Mouse (Mus musculus) layer of hippocampus, adult 11-12 months (tissue): ENCODE data around the gene Zfyve1.

ENCODE experiments used
- DNase-seq: peaks from one replicate; pipeline ENCODE4 v3.0.0; 2022; ENCODE audit warnings: low spot score

The Zfyve1 gene

DNA sequence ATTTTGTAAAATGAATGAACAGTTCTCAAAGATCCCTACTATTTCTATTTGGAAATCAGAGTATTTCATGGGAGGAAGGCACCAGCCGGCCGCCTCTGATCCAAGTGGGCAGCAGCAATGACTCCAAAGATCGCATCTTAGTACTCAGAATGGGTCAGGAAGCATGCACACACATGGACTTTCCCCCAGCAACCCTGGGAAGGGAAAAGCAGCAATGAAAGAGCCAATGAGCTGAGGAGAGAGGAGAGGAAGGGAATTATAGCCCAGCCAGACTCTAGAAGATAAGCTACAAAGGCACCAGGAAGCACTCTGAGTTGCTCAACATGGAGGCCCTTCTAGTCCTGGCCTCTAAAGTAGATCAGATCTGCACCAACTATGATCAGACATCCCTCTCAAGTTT lies 16.7 kb downstream of the Zfyve1 start:
- no peak for DNase-seq

DNA sequence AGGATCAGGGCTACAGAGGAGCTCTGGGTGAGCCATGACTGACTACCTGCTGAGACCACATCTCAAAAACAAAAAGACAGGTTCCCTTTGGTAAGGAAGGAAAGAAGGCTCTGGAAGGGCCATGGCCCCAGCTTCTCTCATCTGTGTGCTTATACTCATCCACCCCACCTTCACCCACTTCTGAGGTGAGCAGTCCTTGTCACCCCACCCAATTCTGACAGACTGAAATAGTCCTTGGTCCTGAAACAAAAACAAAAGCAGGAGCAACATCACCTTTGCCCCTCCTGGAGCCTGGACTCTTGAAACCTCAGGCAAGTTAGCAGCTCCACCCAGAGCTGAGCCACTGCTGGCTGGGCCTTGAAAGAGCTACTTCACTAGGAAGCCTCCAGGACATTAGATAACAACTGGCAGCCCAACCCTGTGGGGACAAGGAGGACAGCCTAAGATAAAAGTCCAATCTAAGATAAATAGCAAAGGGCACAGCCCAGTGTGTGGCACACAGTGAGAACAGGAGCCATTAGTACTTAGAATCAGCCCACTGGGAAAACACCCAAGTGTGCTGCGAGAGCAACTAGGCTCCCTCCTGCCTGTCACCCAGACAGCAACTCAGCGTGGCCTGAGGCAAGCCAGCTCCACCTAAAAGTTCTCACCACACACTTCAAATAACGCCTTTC lies 18.0 kb downstream of the Zfyve1 start:
- DNase-seq, result no peak

DNA sequence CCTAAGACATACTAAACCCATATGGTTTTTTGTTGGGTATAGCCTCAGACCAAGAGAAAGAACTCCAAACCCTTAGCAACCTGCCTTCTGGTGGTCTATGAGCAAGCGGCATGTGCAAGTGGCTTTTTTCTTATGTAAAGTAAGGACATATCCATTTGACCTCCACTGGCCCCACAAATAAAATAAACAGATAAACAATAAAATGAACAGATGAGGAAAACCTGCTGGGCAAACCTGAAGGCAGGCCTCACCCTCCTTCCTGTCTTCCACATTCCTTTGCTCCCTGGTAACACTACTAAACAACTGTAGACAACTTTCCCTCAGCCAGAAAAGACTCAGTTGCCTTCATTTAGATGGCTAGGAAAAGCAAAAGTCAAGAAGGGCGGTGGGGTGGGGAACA lies 18.7 kb downstream of the Zfyve1 start:
- DNase-seq, result no peak

DNA sequence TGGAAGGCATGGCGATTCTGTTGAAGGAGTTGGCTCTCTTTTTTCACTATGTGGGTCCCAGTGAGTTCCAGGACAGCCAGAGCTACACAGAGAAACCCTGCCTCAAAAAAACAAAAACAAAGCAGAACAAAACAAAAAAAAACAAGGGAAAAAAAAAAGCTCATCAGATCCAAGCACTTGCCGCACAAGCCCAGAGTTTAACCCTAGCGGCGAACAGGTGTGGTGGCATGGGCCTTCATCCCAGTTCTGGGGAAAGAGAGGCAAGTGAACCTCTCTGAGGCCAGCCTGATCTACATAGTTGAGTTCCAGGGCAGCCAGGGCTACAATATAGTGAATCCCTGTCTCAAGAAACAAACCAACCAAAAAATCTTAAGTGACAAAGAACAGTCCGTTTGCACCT lies 19.6 kb downstream of the Zfyve1 start:
- no peak for DNase-seq

DNA sequence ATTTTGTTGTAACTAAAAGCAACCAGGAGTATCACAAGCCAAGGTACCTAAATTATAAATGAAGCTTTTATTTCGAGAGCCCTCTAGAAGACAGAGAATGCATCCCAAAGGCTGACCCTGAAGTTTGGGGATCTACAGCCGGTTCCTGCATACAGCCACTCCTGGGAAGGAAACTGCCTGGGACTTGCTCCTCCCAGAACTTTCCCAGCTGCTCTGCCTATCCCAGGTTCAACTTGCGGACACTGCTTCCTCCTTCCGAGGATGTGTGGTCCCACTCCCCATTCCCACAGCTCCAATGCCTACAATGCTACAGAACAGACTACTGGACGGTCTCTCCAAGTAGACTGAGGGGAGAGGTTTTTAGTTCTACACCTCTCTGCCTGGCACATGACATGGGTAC lies 24.3 kb downstream of the Zfyve1 start:
- no peak for DNase-seq

DNA sequence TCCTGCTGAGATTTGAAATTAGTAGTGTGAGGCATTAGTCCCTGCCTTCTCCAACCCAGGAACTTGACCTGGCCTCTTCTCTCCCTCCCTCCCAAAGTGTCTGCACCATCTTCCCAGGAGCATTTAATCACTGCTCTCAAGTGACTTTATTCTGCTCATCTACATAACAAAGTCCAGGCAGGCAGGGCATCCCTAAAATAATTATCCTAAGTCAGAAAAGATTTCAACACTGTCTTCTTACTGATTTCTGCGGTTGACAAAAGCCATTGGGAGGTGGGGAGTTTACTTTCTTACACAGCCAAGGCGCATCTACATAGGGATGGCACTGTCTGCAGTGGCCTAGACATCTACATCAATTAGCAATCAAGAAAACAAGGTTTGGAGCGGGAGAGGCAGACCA lies 27.2 kb downstream of the Zfyve1 start:
- no peak for DNase-seq

DNA sequence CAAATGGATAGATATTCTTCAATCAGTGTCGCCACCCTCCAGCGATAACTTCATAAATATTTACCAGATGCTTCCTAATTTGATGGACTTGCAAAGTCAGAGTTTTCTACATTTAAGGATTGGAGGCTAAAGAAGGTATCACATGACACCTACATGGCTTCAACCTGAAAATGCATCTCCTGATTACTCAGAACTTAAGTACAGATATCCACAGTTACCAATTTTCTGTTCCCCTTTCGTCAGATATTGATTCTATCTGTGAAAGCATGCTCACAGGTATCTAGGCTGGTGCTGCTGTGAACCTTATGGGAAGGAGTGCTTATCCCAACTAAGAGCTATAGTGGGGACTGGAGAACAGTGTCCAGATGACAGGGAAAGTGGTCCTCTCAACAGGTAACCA lies 34.4 kb downstream of the Zfyve1 start:
- no peak for DNase-seq

DNA sequence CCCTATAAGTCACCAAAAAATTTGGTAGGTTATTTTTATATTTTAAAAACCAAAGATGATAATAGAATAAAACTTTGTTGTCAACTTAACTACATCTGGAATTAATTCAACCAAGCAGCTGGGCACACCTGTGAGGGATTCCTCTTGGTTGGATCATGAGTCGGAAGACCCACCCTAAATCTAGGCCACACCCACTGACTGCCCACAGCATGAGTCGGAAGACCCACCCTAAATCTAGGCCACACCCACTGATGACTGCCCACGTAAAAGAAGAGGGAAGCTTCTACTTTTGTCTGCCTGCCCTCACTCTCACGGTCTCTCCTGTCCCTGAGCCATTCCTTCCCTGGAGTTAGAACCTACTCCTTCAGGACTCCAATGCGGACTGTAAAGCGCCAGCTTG lies 36.8 kb downstream of the Zfyve1 start:
- DNase-seq, result no peak

DNA sequence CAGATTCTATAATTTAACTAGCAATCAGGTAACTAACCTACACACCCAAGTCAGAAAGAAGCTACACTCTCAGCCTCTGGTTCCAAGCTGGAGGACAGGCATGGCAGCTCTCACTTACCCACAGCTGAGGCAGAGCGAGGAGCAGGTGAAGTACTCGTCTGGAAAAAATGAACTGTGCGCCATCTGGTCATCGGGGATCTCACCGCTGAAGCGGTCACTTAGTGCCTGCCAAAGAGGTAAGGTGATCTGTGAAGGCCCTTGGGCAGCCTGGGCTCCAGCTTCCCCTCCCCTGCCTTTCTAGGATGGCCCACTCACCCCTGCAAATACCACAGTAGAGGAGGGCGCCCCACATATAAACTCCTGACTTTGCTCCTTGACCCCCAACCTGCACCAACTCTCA lies 38.5 kb downstream of the Zfyve1 start:
- no peak for DNase-seq

DNA sequence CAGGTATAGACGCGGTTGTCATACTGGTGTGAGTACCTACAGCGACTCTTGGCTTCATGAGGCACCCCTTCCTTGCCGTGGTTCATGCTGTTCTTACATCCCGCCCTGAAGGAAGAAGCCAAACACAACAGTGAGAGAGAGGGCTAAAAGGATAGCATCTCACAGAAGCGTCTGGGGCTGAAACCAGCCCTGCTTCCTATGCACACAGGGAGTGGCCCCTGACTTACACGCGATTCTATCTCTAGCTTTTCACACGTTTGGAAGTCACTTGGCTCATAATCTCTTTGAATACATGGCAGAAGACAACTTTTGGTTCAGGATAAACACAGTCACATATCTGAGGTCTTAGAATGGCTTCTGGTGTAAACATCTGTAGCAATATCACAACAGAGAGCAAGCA lies 41.4 kb downstream of the Zfyve1 start:
- no peak for DNase-seq

DNA sequence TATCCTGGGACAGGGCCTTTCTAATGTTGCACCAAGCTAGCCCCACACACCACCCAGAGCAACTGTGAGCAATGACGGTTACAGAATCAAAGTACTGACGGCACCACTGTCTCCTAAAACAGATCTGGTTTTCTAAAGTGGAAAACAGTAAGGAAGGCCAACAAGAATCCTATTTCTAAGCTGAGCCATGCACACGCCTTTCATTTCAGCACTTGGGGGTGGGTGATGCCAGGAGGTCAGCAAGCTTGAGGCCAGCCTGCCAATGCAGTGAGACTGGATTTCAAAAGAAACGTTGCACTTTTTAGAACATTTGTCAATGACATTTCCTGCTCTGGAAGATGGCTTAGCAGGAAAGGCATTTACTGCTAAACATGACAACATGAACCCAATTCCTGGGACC lies 43.2 kb downstream of the Zfyve1 start:
- no peak for DNase-seq

DNA sequence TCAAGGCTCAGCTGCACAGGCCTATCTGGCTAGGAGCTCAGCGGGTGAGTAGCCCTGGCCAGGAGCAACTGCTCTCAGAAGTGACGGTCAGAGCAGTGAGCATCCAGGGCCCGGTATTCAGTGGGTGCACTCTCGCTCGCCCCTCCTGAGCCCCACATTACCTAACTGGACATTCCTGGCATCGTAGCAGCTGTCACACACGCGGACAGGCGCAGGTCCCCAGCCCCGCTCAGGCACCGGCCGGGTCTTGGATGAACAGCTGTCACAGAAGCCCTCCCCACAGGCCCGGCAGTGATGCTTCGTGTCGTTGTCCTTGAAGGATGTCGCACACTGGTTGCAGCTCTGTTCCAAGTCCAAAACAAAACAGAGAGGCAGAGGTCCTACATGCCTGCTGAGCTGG lies 45.7 kb downstream of the Zfyve1 start:
- no peak for DNase-seq

DNA sequence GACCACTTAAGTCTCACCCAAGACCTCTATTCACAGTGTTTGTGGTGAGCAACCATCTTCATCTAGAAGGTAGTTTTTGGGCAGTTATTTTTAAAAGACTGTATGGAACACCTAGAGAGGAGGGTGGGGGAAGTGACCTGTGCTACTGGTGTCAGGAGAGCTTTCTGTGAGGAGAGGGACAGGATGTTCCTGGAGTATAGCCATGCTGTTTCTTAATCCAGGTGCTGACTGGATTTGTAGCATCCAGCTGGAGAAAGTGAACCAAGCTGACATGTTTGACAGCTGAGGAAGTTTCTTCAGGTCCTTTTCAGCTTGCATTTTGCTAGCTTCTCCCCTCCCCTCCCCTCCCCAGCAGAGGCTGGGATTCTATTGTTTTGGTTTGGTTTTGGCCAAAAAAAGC lies 52.2 kb downstream of the Zfyve1 start:
- DNase-seq, result no peak

DNA sequence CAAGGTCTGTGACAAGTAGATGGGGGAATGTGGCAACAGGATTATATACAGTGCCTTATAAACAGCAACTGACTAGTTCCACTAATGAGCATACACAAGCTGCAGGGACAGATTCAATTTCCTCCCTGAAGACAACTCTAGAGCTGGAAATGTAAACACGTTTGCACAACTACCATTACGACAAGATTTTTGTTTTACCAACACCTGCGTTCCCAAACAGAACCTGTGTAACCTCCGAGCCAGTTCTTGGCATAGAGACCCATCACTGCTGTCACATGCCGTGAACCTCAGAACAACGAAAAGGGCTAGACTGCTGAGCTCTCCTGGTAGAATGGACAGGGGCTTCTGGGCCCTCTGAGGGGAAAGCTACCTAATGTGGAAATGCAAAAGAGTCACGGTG lies 53.0 kb downstream of the Zfyve1 start:
- DNase-seq, result no peak

DNA sequence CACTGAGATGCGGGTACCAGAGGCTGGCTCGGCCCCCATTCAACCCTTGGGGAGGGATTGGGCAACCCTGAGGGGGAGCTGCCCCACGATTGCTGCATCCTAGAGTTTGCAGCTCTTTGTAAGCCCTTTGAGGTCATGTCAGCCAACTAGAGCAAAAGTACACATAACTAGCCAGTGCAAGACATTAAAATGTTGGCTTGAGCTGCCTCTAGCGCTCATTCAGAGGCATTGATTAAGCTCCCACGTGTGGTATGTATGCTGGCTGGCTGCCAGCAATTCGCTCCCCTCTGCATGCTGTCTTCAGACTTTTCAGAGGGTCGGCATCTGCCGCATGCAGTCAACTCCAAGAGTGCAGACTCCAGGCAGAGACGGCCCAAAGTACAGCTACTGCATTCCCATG lies 61.0 kb downstream of the Zfyve1 start:
- no peak for DNase-seq

DNA sequence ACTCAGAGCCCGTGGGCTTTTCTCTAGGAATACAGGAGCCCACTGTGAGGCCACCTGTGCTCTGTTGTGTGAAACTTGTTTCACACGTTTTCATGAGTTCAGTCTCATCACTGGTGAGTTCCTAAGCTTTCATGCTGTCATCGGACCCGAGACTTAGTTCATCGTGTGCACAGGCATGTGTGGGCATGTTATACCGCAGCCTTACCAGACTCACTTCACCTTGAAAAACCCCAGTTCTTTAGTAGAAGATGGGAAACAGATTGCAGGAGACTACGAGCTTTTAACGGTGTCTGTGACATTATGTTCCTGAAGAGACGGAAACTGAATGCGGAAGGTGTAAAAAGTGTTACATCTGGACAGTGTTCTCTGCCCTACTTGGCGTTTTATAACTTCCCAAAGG lies 61.6 kb downstream of the Zfyve1 start:
- DNase-seq, result no peak

DNA sequence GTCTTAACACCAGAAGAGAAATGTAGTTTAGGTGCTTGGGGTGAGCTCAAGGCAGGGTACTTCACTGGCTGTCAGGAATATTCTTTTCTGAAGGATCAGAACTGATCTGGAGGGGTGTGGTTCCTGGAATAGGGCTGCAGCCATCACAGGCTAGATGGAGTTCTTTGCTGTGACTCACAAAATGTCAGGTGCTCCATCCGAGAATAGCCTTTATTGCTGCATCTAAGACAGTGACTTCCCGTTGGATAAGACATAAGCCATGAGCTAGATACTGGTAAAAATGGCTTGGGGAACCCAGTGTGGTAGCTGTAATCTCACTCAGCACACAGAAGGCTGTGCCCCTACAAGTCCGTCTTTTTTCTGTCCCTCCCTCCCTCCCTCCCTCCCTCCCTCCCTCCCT lies 62.8 kb downstream of the Zfyve1 start:
- DNase-seq, result no peak

DNA sequence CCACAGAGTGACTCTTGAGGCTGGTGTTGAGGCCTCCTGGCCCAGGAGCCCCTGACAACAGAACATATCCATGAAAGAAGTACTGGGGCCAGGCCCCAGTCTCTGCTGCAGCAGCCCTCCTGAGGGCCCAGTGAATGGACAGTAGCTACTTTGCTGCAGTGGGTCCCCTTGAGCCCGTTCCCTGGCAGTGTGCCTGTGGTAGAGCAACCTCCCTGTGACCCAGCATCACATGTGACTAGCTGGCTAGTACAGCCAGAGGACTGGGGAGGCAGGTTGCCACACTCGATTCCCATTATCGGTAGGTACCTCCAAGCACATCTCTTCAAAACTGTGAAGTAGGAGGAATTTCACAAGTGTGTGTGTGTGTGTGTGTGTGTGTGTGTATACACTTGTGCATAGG lies 64.1 kb downstream of the Zfyve1 start:
- no peak for DNase-seq

DNA sequence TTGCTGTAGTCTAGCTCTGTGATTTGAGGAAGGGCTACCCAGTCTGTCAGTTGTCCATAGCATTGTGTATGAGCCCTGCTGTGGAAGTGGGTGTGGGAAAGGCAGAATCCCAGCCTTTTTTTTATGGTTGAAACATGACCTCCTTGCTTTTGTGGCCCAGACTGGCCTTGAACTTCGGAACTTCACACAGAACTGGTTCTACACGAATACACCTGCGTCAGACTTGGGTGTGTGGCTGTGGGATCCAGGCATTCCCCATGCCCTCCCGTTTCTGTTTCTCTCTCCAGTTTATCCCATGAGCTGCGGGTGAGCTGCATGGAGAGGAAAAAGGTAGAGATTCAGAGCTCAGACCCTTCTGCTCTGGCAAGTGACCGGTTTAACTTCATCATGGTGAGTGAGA lies 65.0 kb downstream of the Zfyve1 start:
- no peak for DNase-seq

DNA sequence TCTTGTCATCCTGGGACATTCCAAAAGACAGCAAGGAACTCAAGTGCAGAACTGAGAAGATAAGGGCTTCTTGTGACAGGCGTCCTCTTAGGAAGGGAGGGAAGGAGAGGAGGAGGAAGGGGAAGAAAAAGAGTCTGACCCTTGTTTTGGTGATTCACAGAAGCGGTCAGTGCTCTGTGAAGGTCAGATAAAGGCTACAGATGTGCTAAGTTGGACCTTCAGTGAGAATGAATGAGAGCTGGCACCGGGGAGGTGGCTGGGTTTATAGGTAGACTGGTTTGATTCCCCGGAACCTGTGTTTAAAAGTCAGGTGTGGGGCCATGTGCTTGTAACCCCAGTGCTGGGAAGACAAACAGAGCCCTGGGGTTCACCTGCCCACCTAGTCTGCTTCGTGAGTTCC lies 68.4 kb downstream of the Zfyve1 start:
- DNase-seq, result no peak

DNA sequence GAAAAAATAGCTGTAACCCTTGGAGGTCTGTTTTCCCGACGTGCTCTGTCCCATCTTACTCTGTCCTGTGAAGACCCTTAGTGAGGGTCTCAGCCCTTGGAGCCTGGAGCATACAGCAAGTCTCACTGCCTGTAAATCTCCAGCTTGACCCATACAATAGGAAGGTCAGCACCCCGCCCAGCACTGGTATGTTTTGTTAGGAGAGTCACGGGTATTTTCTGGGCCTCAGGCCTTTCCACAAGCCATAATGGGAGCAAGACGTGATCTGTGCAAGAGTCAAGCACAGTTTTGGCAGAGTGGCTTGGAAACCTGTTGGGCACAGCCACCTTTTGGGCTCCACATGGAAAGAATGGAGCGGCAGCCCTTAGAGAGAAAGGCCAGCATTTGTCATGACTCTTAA lies 69.2 kb downstream of the Zfyve1 start:
- DNase-seq, result no peak

DNA sequence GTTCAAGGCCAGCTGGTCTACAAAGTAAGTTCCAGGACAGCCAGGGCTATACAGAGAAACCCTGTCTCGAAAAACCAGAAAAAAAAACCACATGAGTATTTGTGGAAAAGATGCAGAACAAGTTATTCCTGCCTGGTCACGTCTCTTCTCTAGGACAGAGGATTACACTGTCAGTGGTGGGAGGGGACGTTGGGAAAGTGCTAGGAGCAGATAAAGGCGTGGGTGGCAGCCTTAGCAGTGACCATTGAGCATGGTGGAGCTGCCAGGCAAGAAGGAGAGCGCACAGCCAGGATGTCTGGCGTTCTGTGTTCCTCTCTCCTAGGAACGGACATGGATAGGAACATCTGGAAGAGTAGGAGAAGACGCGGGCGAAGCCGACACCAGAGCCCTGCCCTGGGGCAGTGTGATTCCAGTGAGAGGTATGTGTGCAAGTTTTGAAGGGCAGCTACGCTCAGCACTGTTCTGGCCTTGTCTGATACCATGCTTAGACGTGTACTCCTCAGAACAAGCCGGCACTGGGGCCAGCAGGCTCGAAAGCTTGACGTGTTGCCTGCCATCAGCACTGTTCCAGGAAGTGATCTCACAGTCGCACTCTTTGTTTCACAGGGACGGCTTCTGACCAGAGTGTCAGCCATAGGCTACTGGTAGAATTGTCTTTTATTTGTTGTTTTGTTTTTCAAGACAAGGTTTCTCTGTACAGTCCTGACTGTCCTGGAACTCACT lies 71.0 kb downstream of the Zfyve1 start:
- DNase-seq, result no peak

DNA sequence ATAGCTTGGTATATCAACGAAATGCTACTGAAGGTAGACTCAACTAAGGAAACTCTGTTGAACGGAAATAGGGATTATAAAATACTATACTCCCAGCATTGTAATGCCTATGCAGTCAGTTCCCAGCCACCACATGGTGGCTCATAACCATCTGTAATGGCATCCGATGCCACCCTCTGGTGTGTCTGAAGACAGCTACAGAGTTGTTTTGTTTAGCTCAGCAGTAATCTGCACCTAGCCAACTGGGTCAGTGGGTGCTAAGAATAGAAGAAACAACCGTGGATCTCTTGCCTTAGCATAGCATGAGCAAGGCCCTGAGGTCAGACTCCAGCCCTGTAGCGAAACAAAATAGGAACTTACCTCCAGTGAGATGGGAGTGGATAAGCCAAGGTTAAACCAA lies 72.7 kb downstream of the Zfyve1 start:
- no peak for DNase-seq

DNA sequence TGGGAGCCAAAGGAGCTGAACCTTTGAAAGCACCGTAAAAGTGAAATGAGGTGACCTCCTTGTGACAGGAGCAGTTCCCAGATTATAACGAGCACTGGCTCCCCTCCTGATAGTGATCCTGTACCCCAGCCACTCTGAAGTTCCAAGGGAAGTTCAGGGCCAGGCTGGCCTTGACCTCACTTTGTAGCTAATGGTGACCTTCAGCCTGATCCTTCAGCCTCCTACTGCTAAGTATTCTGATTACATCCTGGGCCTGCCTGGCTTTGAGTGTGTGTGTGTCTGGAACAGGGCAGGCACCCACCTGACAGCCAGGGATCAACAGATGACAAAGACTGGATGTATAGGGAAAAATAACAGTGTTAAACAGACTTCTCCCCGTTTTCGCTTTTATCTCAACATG lies 73.1 kb downstream of the Zfyve1 start:
- no peak for DNase-seq
